Mouse (Mus musculus) ES-E14 (cell line): ENCODE measurements around the gene Galnt17. TPM values are rescaled to one million over a fixed set of nuclear protein-coding genes. Genes with fewer than 3 reads are reported as not detected.

Source experiments
- DNase-seq: peaks from one replicate; pipeline ENCODE4 v3.0.0-alpha.2; 2013; ENCODE audit warnings: low read depth, low spot score
- H3K27ac ChIP-seq: 2 replicates; pipeline ENCODE4 v1.5.1; 2012; ENCODE audit warnings: low read depth, mild to moderate bottlenecking, low read length, moderate library complexity, mixed read lengths; ENCODE audit not compliant: poor library complexity, insufficient read depth, severe bottlenecking
- H3K36me3 ChIP-seq: 2 replicates; pipeline ENCODE4 v1.6.1; 2012; ENCODE audit warnings: mild to moderate bottlenecking, low read length, moderate library complexity, mixed read lengths; ENCODE audit not compliant: control insufficient read depth, poor library complexity, insufficient read depth, severe bottlenecking
- H3K4me1 ChIP-seq, 2 experiments: fragments of 150-350 bp in 1 of 2; sonication (generic) in 1 of 2; 2 replicates each; pipeline ENCODE4 v1.6.1; 2012; ENCODE audit warnings: low read length in 2 of 2, mild to moderate bottlenecking in 1 of 2, mixed read lengths in 1 of 2; ENCODE audit not compliant: control insufficient read depth in 2 of 2, insufficient read depth in 2 of 2, poor library complexity in 1 of 2
- H3K4me3 ChIP-seq, 2 experiments: fragments of 150-350 bp in 1 of 2; sonication (generic) in 1 of 2; 2 replicates each; pipeline ENCODE4 v1.5.1; 2012; ENCODE audit warnings: low read length in 2 of 2, low read depth in 1 of 2, mild to moderate bottlenecking in 1 of 2, mixed read lengths in 1 of 2; ENCODE audit not compliant: insufficient read depth in 1 of 2, poor library complexity in 1 of 2, severe bottlenecking in 1 of 2
- H3K9ac ChIP-seq: 2 replicates; pipeline ENCODE4 v1.6.1; 2012; ENCODE audit warnings: low read depth, mild to moderate bottlenecking, low read length, mixed read lengths; ENCODE audit not compliant: poor library complexity, insufficient read depth, severe bottlenecking
- H3K9me3 ChIP-seq: fragments of 150-350 bp; sonication (generic); 2 replicates; pipeline ENCODE4 v1.6.1; 2012; ENCODE audit warnings: low read depth, mild to moderate bottlenecking, low read length; ENCODE audit not compliant: control insufficient read depth, insufficient read depth
- CHD2 ChIP-seq: IDR thresholded peaks from 2 replicates; pipeline ENCODE4 v1.6.1; 2014; ENCODE audit warnings: mild to moderate bottlenecking, low read depth, low read length, inconsistent platforms
- HCFC1 ChIP-seq: IDR thresholded peaks from 2 replicates; pipeline ENCODE4 v1.6.1; 2012; ENCODE audit warnings: low read length, inconsistent platforms, borderline replicate concordance; ENCODE audit not compliant: insufficient read depth
- MAFK ChIP-seq: IDR thresholded peaks from 2 replicates; pipeline ENCODE4 v1.6.1; 2014; ENCODE audit warnings: mild to moderate bottlenecking, low read depth, low read length, inconsistent platforms; ENCODE audit not compliant: insufficient read depth
- ZC3H11A ChIP-seq: IDR thresholded peaks from 2 replicates; pipeline ENCODE4 v1.6.1; 2012; ENCODE audit warnings: low read depth, mild to moderate bottlenecking, inconsistent platforms, low read length, borderline replicate concordance
- ZNF384 ChIP-seq: IDR thresholded peaks from 2 replicates; pipeline ENCODE4 v1.6.1; 2012; ENCODE audit warnings: low read depth, low read length, inconsistent platforms
- in situ Hi-C, 2 experiments: fragments of 600-800 bp; cut with MboI; formaldehyde crosslinking; loops; one replicate each; pipeline ENCODE4 v1.15.1; 2025; ENCODE audit warnings: low sequenced_read_pairs in 2 of 2, inconsistent platforms in 1 of 2; ENCODE audit not compliant: unreplicated experiment in 2 of 2
- total RNA-seq: library from RNA; depleted of rRNA; stranded (reverse); fragments of 300-350 nt; gene quantifications from 2 replicates; pipeline ENCODE4 v1.2.3, GENCODE M21; 2012

Gene Galnt17
- total RNA-seq, 1 experiment = 2.2 TPM

GRCm38 (mm10) chr5:130853371-130853770 is 454.9 kb downstream of the Galnt17 start:
- Histone ChIP-seq H3K9ac (no peak overlapping the region), H3K4me3 (no peak overlapping the region), H3K36me3 (no peaks in the 10 kb centered on the region), H3K9me3 (no peaks in the 10 kb centered on the region), H3K27ac (no peak overlapping the region), H3K4me1 (peaks cover 0 to 6% of the 10 kb centered on the region in 2 experiments; a peak in 3 of 4 replicates)
- peak; percentile 70 for DNase-seq
- TF ChIP-seq ZNF384 (no peak), ZC3H11A (peak; percentile 71; the same call in 1 of the 2 replicates)
- in situ Hi-C loops = no loop called here

- in situ Hi-C loops = no loop called here
- TF ChIP-seq ZC3H11A = no peak
- TF ChIP-seq MAFK = no peak
- no peak for TF ChIP-seq ZNF384
- TF ChIP-seq HCFC1 = no peak
- TF ChIP-seq CHD2 = no peak
- H3K9ac ChIP-seq = peak overlapping the region; percentile 52; the same call in 1 of the 2 replicates
- no peaks in the 10 kb centered on the region for H3K9me3 ChIP-seq
- H3K4me3 ChIP-seq = 0 out of 4 replicates have a peak overlapping the region, but pooled peaks of 1 of the 2 experiments have one; percentile 42
- H3K4me1 ChIP-seq = peaks cover 0 to 7% of the 10 kb centered on the region in 2 experiments; a peak in 3 of 4 replicates
- H3K27ac ChIP-seq = no peak overlapping the region
- H3K36me3 ChIP-seq = no peaks in the 10 kb centered on the region
- DNase-seq = no peak
Observed at GRCm38 (mm10) chr5:130852182-130852581, 456.1 kb downstream of the Galnt17 start.

- DNase-seq = no peak
- TF ChIP-seq ZNF384 (no peak), ZC3H11A (no peak), MAFK (no peak), HCFC1 (no peak), CHD2 (no peak)
- Histone ChIP-seq H3K4me3 (no peak overlapping the region), H3K4me1 (peaks cover 0 to 7% of the 10 kb centered on the region in 2 experiments; a peak in 3 of 4 replicates), H3K36me3 (no peaks in the 10 kb centered on the region), H3K27ac (no peak overlapping the region; the same call in 1 of the 2 replicates), H3K9ac (no peak overlapping the region), H3K9me3 (no peaks in the 10 kb centered on the region)
- in situ Hi-C loops = no loop called here
Observed at GRCm38 (mm10) chr5:130849610-130850009, 458.7 kb downstream of the Galnt17 start.

- H3K4me1 ChIP-seq = peaks cover 0 to 7% of the 10 kb centered on the region in 2 experiments; a peak in 3 of 4 replicates
- no peaks in the 10 kb centered on the region for H3K36me3 ChIP-seq
- H3K9me3 ChIP-seq = no peaks in the 10 kb centered on the region
- no peak overlapping the region for H3K9ac ChIP-seq
- no peak overlapping the region for H3K27ac ChIP-seq
- no peak for TF ChIP-seq HCFC1
- in situ Hi-C loops = no loop called here
- no peak overlapping the region for H3K4me3 ChIP-seq
- DNase-seq = no peak
Observed at GRCm38 (mm10) chr5:130848562-130848961, 459.7 kb downstream of the Galnt17 start.

DNA sequence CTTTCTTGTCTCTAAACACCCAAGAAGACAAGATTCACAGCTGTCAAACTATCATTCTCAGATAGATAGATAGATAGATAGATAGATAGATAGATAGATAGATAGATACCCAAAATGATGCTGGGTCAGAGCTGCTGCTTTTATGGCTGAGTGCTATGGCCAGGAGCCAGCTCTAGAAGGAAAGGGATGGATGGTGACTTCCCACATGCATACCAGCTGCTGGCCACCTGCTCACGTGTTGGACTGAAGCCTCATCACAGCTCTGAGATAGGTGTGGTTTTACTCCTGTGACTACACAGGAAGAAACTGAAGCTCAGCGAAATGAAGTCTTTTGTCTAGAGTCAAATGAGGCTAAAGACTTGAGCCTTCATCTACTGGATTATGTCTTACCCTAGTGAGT is 482.5 kb downstream of the Galnt17 start:
- no peak overlapping the region for H3K4me3 ChIP-seq
- no peak overlapping the region for H3K27ac ChIP-seq
- H3K9me3 ChIP-seq = no peaks in the 10 kb centered on the region
- no peaks in the 10 kb centered on the region for H3K4me1 ChIP-seq
- TF ChIP-seq CHD2 (no peak), MAFK (no peak), ZC3H11A (no peak), ZNF384 (no peak), HCFC1 (no peak)
- in situ Hi-C loops = no loop called here
- no peak for DNase-seq
- no peaks in the 10 kb centered on the region for H3K36me3 ChIP-seq
- H3K9ac ChIP-seq = no peak overlapping the region
